Mouse (Mus musculus): ENCODE data around the gene Grem1. TPM values are rescaled to one million over a fixed set of nuclear protein-coding genes. Genes with fewer than 3 reads are reported as not detected.
A peak's percentile ranks its signal among the peaks of the same experiment; 100 is the strongest.

The Grem1 gene
- total RNA-seq, 1 experiment from 2014 or later: not detected

- ATAC-seq (replicated peaks; ENCODE audit: low read depth, poor library complexity, severe bottlenecking): no peak
Measured at GRCm38 (mm10) chr2:113764968-113765367, 6.5 kb upstream of the Grem1 start.

GRCm38 (mm10) chr2:113757525-113758310 is 728 bp downstream of the Grem1 start:
- ATAC-seq (replicated peaks; ENCODE audit: low read depth, poor library complexity, severe bottlenecking): peak; percentile 25; the same call in 1 of the 2 replicates

- ATAC-seq (replicated peaks; ENCODE audit: low read depth, poor library complexity, severe bottlenecking): no peak
Measured at GRCm38 (mm10) chr2:113756924-113757524, 1.4 kb downstream of the Grem1 start.

GRCm38 (mm10) chr2:113749721-113750120 is 8.7 kb downstream of the Grem1 start:
- no peak for ATAC-seq (replicated peaks; ENCODE audit: low read depth, poor library complexity, severe bottlenecking)

GRCm38 (mm10) chr2:113749309-113749708 is 9.1 kb downstream of the Grem1 start:
- no peak for ATAC-seq (replicated peaks; ENCODE audit: low read depth, poor library complexity, severe bottlenecking)

- no peak for ATAC-seq (replicated peaks; ENCODE audit: low read depth, poor library complexity, severe bottlenecking)
Measured at GRCm38 (mm10) chr2:113728581-113728980, 29.9 kb downstream of the Grem1 start.

GRCm38 (mm10) chr2:113714801-113715200 is 43.6 kb downstream of the Grem1 start:
- ATAC-seq (replicated peaks; ENCODE audit: low read depth, poor library complexity, severe bottlenecking): no peak

GRCm38 (mm10) chr2:113713406-113713805 is 45.0 kb downstream of the Grem1 start:
- no peak for ATAC-seq (replicated peaks; ENCODE audit: low read depth, poor library complexity, severe bottlenecking)

GRCm38 (mm10) chr2:113707507-113707906 is 50.9 kb downstream of the Grem1 start:
- ATAC-seq (replicated peaks; ENCODE audit: low read depth, poor library complexity, severe bottlenecking): no peak

- no peak for ATAC-seq (replicated peaks; ENCODE audit: low read depth, poor library complexity, severe bottlenecking)
Measured at GRCm38 (mm10) chr2:113701507-113701906, 56.9 kb downstream of the Grem1 start.

- no peak for ATAC-seq (replicated peaks; ENCODE audit: low read depth, poor library complexity, severe bottlenecking)
Measured at GRCm38 (mm10) chr2:113696647-113697046, 61.8 kb downstream of the Grem1 start.

GRCm38 (mm10) chr2:113696222-113696621 is 62.2 kb downstream of the Grem1 start:
- ATAC-seq (replicated peaks; ENCODE audit: low read depth, poor library complexity, severe bottlenecking): no peak

Other genes with a start within 250 kb of the Grem1 start
- gene Scg5, start 70.5 kb upstream of the Grem1 start, total RNA-seq (2017): 3.7 TPM in 1 of 2 replicates, not detected in the other
- 40.6 and 55.4 TPM in 2 replicates for gene Arhgap11a, start 90.0 kb upstream of the Grem1 start, total RNA-seq (2017)